Mouse (Mus musculus) neural tube, embryonic 11.5 days (tissue): ENCODE results near the gene A630076J17Rik. TPM values are rescaled to one million over a fixed set of nuclear protein-coding genes. Genes with fewer than 3 reads are reported as not detected.

Source experiments
- ATAC-seq: fragments of 200-750 bp; cut with Nextera tagmentation; 2 replicates; pipeline ENCODE4 v1.8.0; 2017; ENCODE audit warnings: moderate number of reproducible peaks, mild to moderate bottlenecking, moderate TSS enrichment, moderate library complexity; ENCODE audit not compliant: insufficient read depth, low FRiP score, low TSS enrichment
- DNase-seq: peaks from one replicate; pipeline ENCODE4 v3.0.0-alpha.2; 2015; ENCODE audit warnings: low spot score
- H3K27ac ChIP-seq: fragments of 300-500 bp; sonication (generic); 2 replicates; pipeline ENCODE4 v1.5.1; 2014; ENCODE audit warnings: low read depth, mild to moderate bottlenecking, low read length
- H3K27me3 ChIP-seq: fragments of 300-500 bp; sonication (generic); 2 replicates; pipeline ENCODE4 v1.6.1; 2014; ENCODE audit warnings: mild to moderate bottlenecking, low read length, mixed read lengths; ENCODE audit not compliant: control insufficient read depth, insufficient read depth
- H3K36me3 ChIP-seq: fragments of 300-500 bp; sonication (generic); 2 replicates; pipeline ENCODE4 v1.6.1; 2014; ENCODE audit warnings: mild to moderate bottlenecking, low read length, moderate library complexity, mixed read lengths; ENCODE audit not compliant: control insufficient read depth, insufficient read depth
- H3K4me1 ChIP-seq: fragments of 300-500 bp; sonication (generic); 2 replicates; pipeline ENCODE4 v1.6.1; 2014; ENCODE audit warnings: low read length, mixed read lengths; ENCODE audit not compliant: control insufficient read depth, insufficient read depth
- H3K4me2 ChIP-seq: fragments of 300-500 bp; sonication (generic); 2 replicates; pipeline ENCODE4 v1.6.1; 2014; ENCODE audit warnings: low read depth, mild to moderate bottlenecking, moderate library complexity
- H3K4me3 ChIP-seq: fragments of 300-500 bp; sonication (generic); 2 replicates; pipeline ENCODE4 v1.5.1; 2014; ENCODE audit warnings: low read depth, low read length
- H3K9ac ChIP-seq: fragments of 300-500 bp; sonication (generic); 2 replicates; pipeline ENCODE4 v1.6.1; 2014; ENCODE audit warnings: mild to moderate bottlenecking, low read length
- H3K9me3 ChIP-seq: fragments of 300-500 bp; sonication (generic); 2 replicates; pipeline ENCODE4 v1.6.1; 2016; ENCODE audit warnings: low read length; ENCODE audit not compliant: control insufficient read depth
- WGBS: fragments of 180-500 bp; shearing (Covaris S2); extraction: QIAGEN DNeasy Blood & Tissue Kit; methylation state at CpG from one replicate; pipeline ENCODE4 v1.1.7; 2014; 5-methylcytosine and 5-hydroxymethylcytosine counted together
- polyA plus RNA-seq: library from polyadenylated mRNA; unstranded; fragments of >200 nt; fragmentation: Nextera tagmentation; extraction: Ambion mirVana; gene quantifications from 2 replicates; pipeline ENCODE4 v1.2.1, GENCODE M21; 2014

A630076J17Rik gene
- polyA plus RNA-seq, 1 experiment from 2014 or later: not detected

GRCm38 (mm10) chr3:107255992-107256391 is 25.6 kb downstream of the A630076J17Rik start:
- 85% methylated on average over 3 of the region's 3 CpGs for WGBS
- H3K4me3 ChIP-seq: no peak overlapping the region
- H3K36me3 ChIP-seq: no peaks in the 10 kb centered on the region
- no peak overlapping the region for H3K4me2 ChIP-seq
- no peak overlapping the region for H3K9ac ChIP-seq
- ATAC-seq (no peak), DNase-seq (no peak)
- H3K4me1 ChIP-seq: peaks cover 4% of the 10 kb centered on the region; the same call in 1 of the 2 replicates
- H3K27me3 ChIP-seq: no peaks in the 10 kb centered on the region
- no peak overlapping the region for H3K27ac ChIP-seq
- H3K9me3 ChIP-seq: no peaks in the 10 kb centered on the region

DNA sequence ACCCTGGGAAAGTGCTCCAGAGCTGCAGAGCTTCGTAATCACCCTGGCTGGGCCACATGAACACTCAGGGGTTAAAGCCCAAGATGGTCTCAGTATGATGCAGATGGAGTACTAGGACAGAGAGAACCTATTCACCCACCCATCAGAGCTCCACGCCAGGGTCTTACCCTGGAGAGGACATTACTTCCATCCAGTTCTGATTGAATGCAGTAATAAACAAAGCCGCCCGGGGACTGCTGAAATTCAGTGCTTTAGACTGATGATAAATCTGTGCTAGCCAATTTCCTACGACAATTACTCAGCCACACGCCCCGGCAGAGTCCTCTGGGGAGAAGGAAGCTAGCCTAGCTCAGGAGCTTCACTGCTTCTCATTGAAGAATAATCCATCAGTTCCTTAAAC is 26.3 kb downstream of the A630076J17Rik start:
- H3K27ac ChIP-seq: no peak overlapping the region
- peak; percentile 45 for DNase-seq
- H3K9me3 ChIP-seq: no peaks in the 10 kb centered on the region
- no peak overlapping the region for H3K4me3 ChIP-seq
- H3K36me3 ChIP-seq: no peaks in the 10 kb centered on the region
- peaks cover 7% of the 10 kb centered on the region; the same call in 1 of the 2 replicates for H3K4me1 ChIP-seq
- no peak overlapping the region for H3K4me2 ChIP-seq
- no peak overlapping the region for H3K9ac ChIP-seq
- peak; percentile 45; the same call in 1 of the 2 replicates for ATAC-seq
- WGBS: 51% methylated on average over 7 of the region's 7 CpGs
- no peaks in the 10 kb centered on the region for H3K27me3 ChIP-seq

DNA sequence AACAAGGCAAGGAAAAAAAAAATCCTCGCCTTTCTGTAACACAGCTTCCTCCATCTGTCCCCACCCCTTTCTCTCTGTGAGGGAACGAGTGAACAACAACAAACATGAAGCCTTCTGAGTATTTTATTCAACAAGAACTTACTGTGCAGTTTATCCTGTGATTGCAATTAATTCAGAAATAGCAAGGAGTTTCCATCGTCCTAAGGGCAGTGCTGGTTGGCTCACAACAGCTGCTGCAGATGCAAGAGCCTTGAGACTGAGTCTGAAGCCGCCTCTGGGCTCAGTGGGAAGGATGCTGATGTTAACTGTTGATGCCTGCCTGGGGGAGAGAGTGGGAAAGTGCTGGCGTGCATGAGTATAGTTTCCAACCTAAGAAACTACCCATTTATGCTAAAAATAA is 27.5 kb downstream of the A630076J17Rik start:
- no peak for DNase-seq
- 66% methylated on average over 5 of the region's 5 CpGs for WGBS
- Histone ChIP-seq H3K36me3 (no peaks in the 10 kb centered on the region), H3K27me3 (no peaks in the 10 kb centered on the region), H3K9ac (no peak overlapping the region), H3K4me2 (no peak overlapping the region), H3K9me3 (no peaks in the 10 kb centered on the region), H3K27ac (no peak overlapping the region), H3K4me3 (no peak overlapping the region), H3K4me1 (peaks cover 7% of the 10 kb centered on the region; the same call in 1 of the 2 replicates)
- ATAC-seq: no peak

DNA sequence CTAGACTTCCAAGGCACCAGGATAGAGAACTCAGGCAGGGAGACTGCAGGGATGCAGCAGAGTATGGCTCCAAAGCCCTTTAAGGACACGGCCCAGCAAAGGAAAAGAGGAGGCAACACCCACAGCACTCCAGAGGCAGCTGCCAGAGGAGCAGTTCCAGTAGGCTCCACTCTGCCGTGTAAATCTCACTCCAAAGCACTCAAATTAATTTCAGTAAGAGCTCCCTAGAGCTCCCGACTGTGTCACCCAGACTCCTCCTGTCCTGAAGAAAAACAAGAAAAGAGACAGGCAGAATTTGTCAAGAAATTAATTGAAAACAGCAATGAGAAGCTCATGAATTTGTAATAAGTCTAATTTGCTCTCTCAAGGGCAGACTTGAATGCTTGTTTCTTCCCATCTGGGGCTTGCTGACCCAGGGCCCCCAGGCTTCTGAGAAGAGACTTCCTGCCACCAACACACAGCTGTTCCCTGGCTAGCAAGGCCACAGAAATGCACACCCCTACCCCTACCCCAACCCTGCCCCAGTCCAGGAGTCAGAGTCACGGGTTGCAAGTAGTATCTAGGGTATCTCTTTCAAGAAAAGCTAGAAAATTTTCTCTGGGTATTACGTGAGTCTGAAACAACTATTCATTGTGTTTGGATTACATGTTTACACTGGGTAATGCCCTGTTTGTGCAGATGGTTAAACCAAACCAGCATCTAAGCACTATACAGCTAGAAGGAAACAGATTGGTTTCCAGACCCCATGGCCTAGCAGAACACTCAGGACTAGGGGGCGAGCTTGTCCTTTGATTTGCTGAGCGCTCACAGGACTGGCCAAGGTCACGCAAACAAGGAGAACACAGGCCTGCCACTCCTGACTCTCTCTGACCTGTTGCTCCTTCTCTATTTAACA is 30.8 kb downstream of the A630076J17Rik start:
- no peak overlapping the region for H3K4me2 ChIP-seq
- no peaks in the 10 kb centered on the region for H3K36me3 ChIP-seq
- H3K9me3 ChIP-seq: no peaks in the 10 kb centered on the region
- no peak overlapping the region for H3K27ac ChIP-seq
- H3K4me3 ChIP-seq: no peak overlapping the region
- WGBS: 36% methylated on average over 8 of the region's 8 CpGs
- peaks cover 7% of the 10 kb centered on the region; the same call in 1 of the 2 replicates for H3K4me1 ChIP-seq
- DNase-seq (peak; percentile 32), ATAC-seq (peak; percentile 54; the same call in 1 of the 2 replicates)
- no peak overlapping the region for H3K9ac ChIP-seq
- no peaks in the 10 kb centered on the region for H3K27me3 ChIP-seq

GRCm38 (mm10) chr3:107261851-107262165 is 31.4 kb downstream of the A630076J17Rik start:
- Histone ChIP-seq H3K27me3 (no peaks in the 10 kb centered on the region), H3K4me2 (no peak overlapping the region), H3K4me1 (peaks cover 7% of the 10 kb centered on the region; the same call in 1 of the 2 replicates), H3K9ac (no peak overlapping the region), H3K4me3 (no peak overlapping the region), H3K36me3 (no peaks in the 10 kb centered on the region), H3K27ac (no peak overlapping the region), H3K9me3 (no peaks in the 10 kb centered on the region)
- WGBS: 25% methylated on average over 7 of the region's 7 CpGs
- ATAC-seq (peak; percentile 32; the same call in 1 of the 2 replicates), DNase-seq (peak; percentile 38)

DNA sequence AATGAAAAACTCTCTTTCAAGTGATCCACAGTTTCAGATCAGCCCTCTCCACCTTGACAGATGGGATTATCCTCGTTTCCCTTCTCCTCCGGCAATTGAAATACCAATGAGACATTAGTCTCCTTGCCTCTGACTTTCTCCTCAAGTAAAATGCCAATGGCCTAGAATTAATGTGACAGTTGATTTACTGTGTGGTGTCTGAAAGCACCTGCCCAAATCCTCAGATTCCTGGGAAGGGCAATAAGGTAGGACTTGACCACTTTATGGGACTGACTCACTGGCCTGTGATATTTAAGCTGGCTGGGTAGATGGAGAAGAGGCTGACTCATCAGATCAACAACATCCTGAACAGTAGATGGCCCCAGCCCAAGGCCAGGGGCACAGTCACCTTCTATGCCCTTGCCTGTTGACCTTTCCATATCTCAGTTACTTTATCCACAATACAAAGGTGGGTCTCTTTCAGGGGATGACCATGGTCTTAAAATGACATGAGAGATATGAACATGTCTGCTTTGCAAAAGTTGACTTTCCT is 36.5 kb downstream of the A630076J17Rik start:
- Histone ChIP-seq H3K36me3 (no peaks in the 10 kb centered on the region), H3K4me1 (no peaks in the 10 kb centered on the region), H3K4me2 (no peak overlapping the region), H3K9ac (no peak overlapping the region), H3K27me3 (no peaks in the 10 kb centered on the region), H3K4me3 (no peak overlapping the region), H3K9me3 (no peaks in the 10 kb centered on the region), H3K27ac (no peak overlapping the region)
- 70% methylated on average over 2 of the region's 2 CpGs for whole genome bisulfite sequencing
- DNase-seq: no peak
- no peak for ATAC-seq

DNA sequence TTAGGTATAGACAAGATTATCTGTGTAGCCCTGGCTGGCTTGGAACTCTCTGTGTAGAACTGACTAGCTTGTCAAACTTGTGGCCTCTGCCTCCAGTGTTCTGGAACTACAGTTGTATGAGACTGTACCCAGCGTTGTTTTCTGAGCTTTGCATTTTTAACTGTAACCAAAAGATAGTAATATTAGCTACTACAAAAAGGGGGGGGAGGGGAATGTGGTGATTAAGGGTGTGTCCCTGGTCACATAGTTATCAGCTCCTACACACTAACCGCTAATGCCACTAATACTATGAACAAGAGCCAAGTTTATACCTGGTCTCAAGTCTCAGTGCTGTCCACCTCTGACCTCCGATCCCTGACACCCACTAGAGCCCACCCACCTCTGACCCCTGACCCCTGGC is 42.0 kb downstream of the A630076J17Rik start:
- no peak overlapping the region for H3K9ac ChIP-seq
- no peak for ATAC-seq
- WGBS: 92% methylated on average over 3 of the region's 3 CpGs
- H3K4me1 ChIP-seq: no peaks in the 10 kb centered on the region
- H3K4me3 ChIP-seq: no peak overlapping the region
- H3K27ac ChIP-seq: no peak overlapping the region
- no peaks in the 10 kb centered on the region for H3K9me3 ChIP-seq
- no peaks in the 10 kb centered on the region for H3K36me3 ChIP-seq
- H3K4me2 ChIP-seq: no peak overlapping the region
- H3K27me3 ChIP-seq: no peaks in the 10 kb centered on the region
- DNase-seq: no peak

- no peak overlapping the region for H3K4me2 ChIP-seq
- H3K4me1 ChIP-seq: no peaks in the 10 kb centered on the region
- H3K36me3 ChIP-seq: no peaks in the 10 kb centered on the region
- no peak overlapping the region for H3K4me3 ChIP-seq
- ATAC-seq (peak; percentile 51), DNase-seq (peak; percentile 68)
- H3K27ac ChIP-seq: no peak overlapping the region
- WGBS: 15% methylated on average over 3 of the region's 3 CpGs
- no peaks in the 10 kb centered on the region for H3K9me3 ChIP-seq
- no peak overlapping the region for H3K9ac ChIP-seq
- H3K27me3 ChIP-seq: no peaks in the 10 kb centered on the region
Measured at GRCm38 (mm10) chr3:107273820-107274219, 43.4 kb downstream of the A630076J17Rik start.

GRCm38 (mm10) chr3:107275351-107275750 is 44.9 kb downstream of the A630076J17Rik start:
- Histone ChIP-seq H3K4me1 (peaks cover 7% of the 10 kb centered on the region; the same call in 1 of the 2 replicates), H3K27ac (no peak overlapping the region), H3K36me3 (no peaks in the 10 kb centered on the region), H3K9ac (no peak overlapping the region; the same call in 1 of the 2 replicates), H3K27me3 (no peaks in the 10 kb centered on the region), H3K4me2 (no peak overlapping the region), H3K4me3 (no peak overlapping the region), H3K9me3 (no peaks in the 10 kb centered on the region)
- DNase-seq (no peak), ATAC-seq (no peak)
- 63% methylated on average over 5 of the region's 5 CpGs for WGBS
